Mouse (Mus musculus) spleen, postnatal 14 days (tissue): ENCODE data around the gene Plekhg1.

Experiments
- DNase-seq, 2 experiments: peaks; one replicate each; pipeline ENCODE4 v3.0.0; 2021 to 2022; ENCODE audit warnings: low spot score in 2 of 2

Plekhg1 gene

GRCm38 (mm10) chr10:3949306-3949705 is 209.1 kb downstream of the Plekhg1 start:
- DNase-seq, result no peak

GRCm38 (mm10) chr10:3956471-3956870 is 216.3 kb downstream of the Plekhg1 start:
- no peak for DNase-seq

- no peak for DNase-seq
These were observed 218.4 kb downstream of the Plekhg1 start for GRCm38 (mm10) chr10:3958591-3958990.

GRCm38 (mm10) chr10:3969026-3969425 is 228.9 kb downstream of the Plekhg1 start:
- no peak for DNase-seq

GRCm38 (mm10) chr10:3972237-3972636 is 232.1 kb downstream of the Plekhg1 start:
- DNase-seq, result no peak

GRCm38 (mm10) chr10:3972981-3973588 is 232.9 kb downstream of the Plekhg1 start, which contains the start of gene Mthfd1l:
Gene Mthfd1l, plus strand, starts transcription at chr10:3973118.
- peak; percentile 78 to 85 for DNase-seq

GRCm38 (mm10) chr10:3973589-3974070 is 233.5 kb downstream of the Plekhg1 start:
- DNase-seq, result peak; percentile 80 to 84

GRCm38 (mm10) chr10:3974380-3974779 is 234.2 kb downstream of the Plekhg1 start:
- DNase-seq, result no peak

- no peak for DNase-seq
These were observed 235.9 kb downstream of the Plekhg1 start for GRCm38 (mm10) chr10:3975898-3976622.

GRCm38 (mm10) chr10:3976623-3977010 is 236.5 kb downstream of the Plekhg1 start:
- no peak for DNase-seq

- DNase-seq, result no peak
These were observed 238.2 kb downstream of the Plekhg1 start for GRCm38 (mm10) chr10:3978326-3978725.

- DNase-seq, result no peak
These were observed 238.8 kb downstream of the Plekhg1 start for GRCm38 (mm10) chr10:3978792-3979488.

GRCm38 (mm10) chr10:3980231-3980630 is 240.1 kb downstream of the Plekhg1 start:
- DNase-seq, result no peak

- no peak for DNase-seq
These were observed 250.2 kb downstream of the Plekhg1 start for GRCm38 (mm10) chr10:3990295-3990883.

- DNase-seq, result no peak
These were observed 253.4 kb downstream of the Plekhg1 start for GRCm38 (mm10) chr10:3993365-3994102.

- DNase-seq, result peak in 1 of 2 experiments; percentile 19
These were observed 255.1 kb downstream of the Plekhg1 start for GRCm38 (mm10) chr10:3995277-3995676.

GRCm38 (mm10) chr10:3996170-3996876 is 256.2 kb downstream of the Plekhg1 start:
- DNase-seq, result peak; percentile 26 to 52

- no peak for DNase-seq
These were observed 257.8 kb downstream of the Plekhg1 start for GRCm38 (mm10) chr10:3997851-3998426.

GRCm38 (mm10) chr10:4002711-4003110 is 262.5 kb downstream of the Plekhg1 start:
- DNase-seq, result no peak

- DNase-seq, result no peak
These were observed 265.0 kb downstream of the Plekhg1 start for GRCm38 (mm10) chr10:4005191-4005590.
